Mouse (Mus musculus) liver, embryonic 14.5 days (tissue): ENCODE measurements around the gene Gm42742.

Source experiments
- CTCF ChIP-seq: IDR thresholded peaks from 2 replicates; pipeline ENCODE4 v1.5.1; 2016; ENCODE audit warnings: antibody characterized with exemption, low read depth, control low read depth
- EP300 ChIP-seq: IDR thresholded peaks from 2 replicates; pipeline ENCODE4 v1.6.1; 2016; ENCODE audit warnings: antibody characterized with exemption, low read depth

DNA sequence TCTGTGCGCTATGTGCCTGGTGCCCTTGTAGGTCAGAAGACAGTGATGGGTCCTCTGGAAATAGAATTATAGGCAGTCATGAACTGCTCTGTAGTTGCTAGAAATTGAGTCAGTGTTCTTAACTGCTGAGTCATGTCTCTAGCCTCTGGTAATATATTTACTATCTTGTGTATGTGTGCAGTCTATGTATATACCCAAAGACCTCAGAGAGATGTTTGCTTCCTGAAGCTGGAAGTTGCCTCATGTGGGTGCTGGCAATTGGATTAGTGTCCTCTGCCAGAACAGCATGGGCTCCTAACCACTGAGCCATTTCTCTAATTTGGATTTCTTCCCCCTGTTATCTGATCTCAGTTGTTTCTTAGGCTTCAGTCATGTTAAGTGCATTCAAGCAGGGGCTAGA is 9.3 kb upstream of the Gm42742 start:
- TF ChIP-seq CTCF (no peak), EP300 (no peak)
